Mouse (Mus musculus) testis, adult 10 weeks (tissue): ENCODE measurements around the gene Dhrs7b. TPM values are rescaled to one million over a fixed set of nuclear protein-coding genes. Genes with fewer than 3 reads are reported as not detected.

Source experiments
- polyA plus RNA-seq: library from polyadenylated mRNA; stranded (reverse); fragments of 350-450 nt; fragmentation: Illumina TruSeq; extraction: RNeasy Lipid Tissue Mini Kit (QIAGEN cat#74804); gene quantifications from one replicate; pipeline ENCODE4 v1.2.3, GENCODE M21; 2014; ENCODE audit warnings: low read depth, low replicate concordance

Gene Dhrs7b
- 2.9 TPM for polyA plus RNA-seq

DNA sequence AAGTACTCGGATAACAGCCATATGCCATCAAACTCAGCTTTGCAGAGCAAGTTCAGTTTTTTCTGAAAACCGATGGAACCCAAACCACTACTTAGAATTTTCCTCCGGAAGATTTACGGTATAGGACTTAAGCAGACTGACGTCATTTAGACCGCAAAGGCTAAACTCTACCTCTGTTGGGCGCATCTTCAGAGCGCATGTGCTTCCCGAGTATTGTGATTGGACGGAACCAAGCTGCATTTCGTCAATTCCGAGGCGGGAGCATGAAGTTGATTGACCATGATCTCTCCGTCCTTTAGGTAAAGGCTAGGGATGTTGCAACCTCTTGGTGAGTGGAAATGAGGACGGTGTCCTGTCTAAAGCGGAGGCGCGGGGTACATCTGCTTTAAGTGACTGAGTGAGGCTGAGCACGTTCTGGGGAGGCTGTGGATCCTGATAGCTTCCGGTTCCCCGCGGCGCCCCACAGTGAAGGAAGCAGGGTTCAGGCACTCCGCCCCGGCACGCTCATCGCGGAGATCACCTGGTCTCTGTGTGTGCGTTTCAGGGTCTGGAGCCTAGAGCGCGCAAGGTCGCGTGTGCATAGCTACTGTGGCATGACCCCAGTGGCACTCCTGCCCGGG, at the start of gene Dhrs7b:
Gene Dhrs7b, plus strand, starts transcription at position 199 of the 620 bp plus-strand sequence.

DNA sequence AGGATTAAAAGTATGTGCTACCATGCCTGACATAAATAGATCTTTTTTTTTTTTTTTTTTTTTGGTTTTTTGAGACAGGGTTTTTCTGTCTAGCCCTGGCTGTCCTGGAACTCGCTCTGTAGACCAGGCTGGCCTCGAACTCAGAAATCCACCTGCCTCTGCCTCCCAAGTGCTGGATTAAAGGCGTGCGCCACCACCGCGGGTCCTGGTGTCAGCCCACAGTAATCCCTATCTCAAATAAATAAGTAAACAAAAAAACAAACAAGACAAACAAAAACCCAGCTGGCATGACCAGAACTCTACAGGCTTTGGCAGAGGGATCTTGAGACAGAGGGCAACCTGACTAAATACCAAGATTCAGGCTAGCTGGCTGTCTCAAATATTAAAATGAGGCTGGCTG, 18.8 kb upstream of the Dhrs7b start, which contains the start of gene Shmt1:
Gene Shmt1, minus strand, starts transcription at position 101 of the 400 bp plus-strand sequence.

DNA sequence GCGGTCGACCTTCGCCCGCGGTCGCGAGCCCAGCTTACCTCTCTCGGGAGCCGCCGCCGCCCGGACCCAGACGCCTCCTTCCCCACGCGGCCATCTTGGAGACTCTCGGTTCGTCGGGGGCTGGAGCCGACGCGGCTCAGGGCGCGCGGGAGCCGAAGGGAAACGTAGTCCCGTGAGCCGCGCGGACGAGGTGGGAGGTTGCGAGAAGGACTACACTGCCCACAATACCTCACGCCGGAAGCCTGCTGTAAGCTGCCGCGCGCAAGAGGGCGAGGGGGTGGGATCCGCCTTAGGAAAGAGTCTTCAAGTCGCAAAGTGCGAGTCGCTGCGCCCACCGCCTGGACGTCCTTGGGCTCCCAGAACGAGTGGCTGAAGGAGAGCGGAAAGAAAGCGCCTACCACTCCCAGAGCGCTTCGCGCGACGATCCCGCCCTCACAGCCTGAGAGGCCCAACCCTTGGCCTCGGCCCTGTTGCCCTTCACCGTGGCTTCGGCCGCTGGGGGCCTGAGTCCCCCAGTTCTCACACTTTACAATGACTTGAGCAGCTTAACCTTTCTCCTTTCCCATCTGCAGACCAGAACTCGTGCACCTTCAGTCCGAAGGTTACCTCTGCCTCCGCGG, 48.4 kb downstream of the Dhrs7b start, which contains the start of gene Tmem11:
Gene Tmem11, minus strand, starts transcription at position 598 of the 620 bp plus-strand sequence.

Other genes starting within 250 kb of the Dhrs7b start
- gene Llgl1, start 130.9 kb upstream of the Dhrs7b start, polyA plus RNA-seq, result 0.39 TPM
- gene Flii, start 103.4 kb upstream of the Dhrs7b start, polyA plus RNA-seq, result 1.6 TPM
- 0.41 TPM for gene Mief2, start 102.2 kb upstream of the Dhrs7b start, polyA plus RNA-seq
- gene Top3a, start 53.3 kb upstream of the Dhrs7b start, polyA plus RNA-seq, result 9.0 TPM
- gene Smcr8, start 53.1 kb upstream of the Dhrs7b start, polyA plus RNA-seq, result 6.1 TPM
- 12.6 TPM for gene Shmt1, start 18.9 kb upstream of the Dhrs7b start, polyA plus RNA-seq
- gene Tmem11, start 48.6 kb downstream of the Dhrs7b start, polyA plus RNA-seq, result 2.8 TPM
- gene Natd1, start 84.1 kb downstream of the Dhrs7b start, polyA plus RNA-seq, result 3.1 TPM
- gene Map2k3, start 101.4 kb downstream of the Dhrs7b start, polyA plus RNA-seq, result 7.6 TPM
- gene Kcnj12, start 191.9 kb downstream of the Dhrs7b start, polyA plus RNA-seq, result not detected